8 mouse cellular contexts compared by ENCODE assay signal in the genomic region with DNA sequence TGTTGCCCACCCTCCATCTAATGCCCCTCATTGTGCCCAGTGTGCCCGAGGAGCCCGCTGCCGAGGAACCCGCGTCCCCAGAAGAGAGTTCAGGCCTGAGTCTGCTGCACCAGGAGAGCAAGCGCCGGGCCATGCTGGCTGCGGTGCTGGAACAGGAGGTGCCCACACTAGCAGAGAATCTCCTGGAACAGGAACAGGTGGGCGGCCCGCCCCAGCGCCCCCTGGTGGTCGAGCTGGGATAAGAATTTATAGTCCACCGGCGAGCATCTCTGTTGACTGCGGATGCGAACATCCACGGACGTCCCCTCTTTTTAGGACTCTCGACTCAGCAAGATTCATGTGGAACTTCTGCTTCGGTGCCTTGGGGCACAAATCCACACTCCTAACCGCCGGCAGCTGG. TPM values are rescaled to one million over a fixed set of nuclear protein-coding genes. Genes with fewer than 3 reads are reported as not detected.
DNase-seq lines count a peak whose midpoint lies in the region; ATAC-seq lines count a peak whose summit lies in the region.

No protein-coding gene starts in this region.

- H3K27me3 ChIP-seq in embryonic facial prominence, embryonic 11.5 days (ENCODE audit: control insufficient read depth, insufficient read depth, low read length), result peaks cover 39% of the 10 kb centered on the region
- H3K27me3 ChIP-seq in limb, embryonic 10.5 days (ENCODE audit: low read depth, poor library complexity, severe bottlenecking), result peaks cover 100% of the 10 kb centered on the region
- H3K27me3 ChIP-seq in midbrain, embryonic 12.5 days, result peaks cover 96% of the 10 kb centered on the region

- peak overlapping the region; percentile 44 for H3K9ac ChIP-seq in embryonic facial prominence, embryonic 11.5 days (replicated peaks; ENCODE audit: low read length)
- H3K9ac ChIP-seq in midbrain, embryonic 12.5 days (replicated peaks), result peak overlapping the region; percentile 49; the same call in 1 of the 2 replicates

- peak overlapping the region; percentile 78 for H3K4me2 ChIP-seq in embryonic facial prominence, embryonic 11.5 days (ENCODE audit: low read depth, low read length)
- H3K4me2 ChIP-seq in midbrain, embryonic 12.5 days (replicated peaks), result peak overlapping the region; percentile 59

- no peak for ATAC-seq in embryonic facial prominence, embryonic 11.5 days (replicated peaks; ENCODE audit: insufficient number of reproducible peaks, low FRiP score, low TSS enrichment, low read depth)
- no peak for ATAC-seq in midbrain, embryonic 12.5 days (ENCODE audit: low FRiP score, low read depth)

- no peaks in the 10 kb centered on the region for H3K36me3 ChIP-seq in embryonic facial prominence, embryonic 11.5 days (replicated peaks; ENCODE audit: control insufficient read depth, insufficient read depth, low read depth, low read length)
- no peaks in the 10 kb centered on the region for H3K36me3 ChIP-seq in limb, embryonic 10.5 days
- no peaks in the 10 kb centered on the region for H3K36me3 ChIP-seq in midbrain, embryonic 12.5 days

- DNase-seq in adrenal gland, postnatal 14 days, result peak; percentile 92
- peak; percentile 80 for DNase-seq in embryonic facial prominence, embryonic 11.5 days (ENCODE audit: low spot score)
- peak; percentile 83 to 90 for DNase-seq in heart, adult 18-20 months
- DNase-seq in kidney, adult 18-20 months, result peak; percentile 85
- peak; percentile 96 for DNase-seq in limb, embryonic 10.5 days (ENCODE audit: low spot score)
- peak; percentile 60 for DNase-seq in skeletal muscle tissue, adult 2 months (ENCODE audit: low read depth, low spot score)
- no peak for DNase-seq in adipocyte (ENCODE audit: low spot score)

- no peaks in the 10 kb centered on the region for H3K9me3 ChIP-seq in embryonic facial prominence, embryonic 11.5 days (replicated peaks; ENCODE audit: control insufficient read depth, low read length)
- no peaks in the 10 kb centered on the region for H3K9me3 ChIP-seq in limb, embryonic 10.5 days (replicated peaks)
- no peaks in the 10 kb centered on the region for H3K9me3 ChIP-seq in midbrain, embryonic 12.5 days

- H3K4me3 ChIP-seq in embryonic facial prominence, embryonic 11.5 days (ENCODE audit: low read depth, low read length), result peak overlapping the region; percentile 36
- peak overlapping the region; percentile 57 for H3K4me3 ChIP-seq in limb, embryonic 10.5 days
- peak overlapping the region; percentile 38 for H3K4me3 ChIP-seq in midbrain, embryonic 12.5 days

- no peaks in the 10 kb centered on the region; the same call in 1 of the 2 replicates for H3K4me1 ChIP-seq in embryonic facial prominence, embryonic 11.5 days (ENCODE audit: control insufficient read depth, insufficient read depth, low read length)
- peaks cover 31% of the 10 kb centered on the region for H3K4me1 ChIP-seq in limb, embryonic 10.5 days
- peaks cover 11% of the 10 kb centered on the region for H3K4me1 ChIP-seq in midbrain, embryonic 12.5 days

- H3K27ac ChIP-seq in embryonic facial prominence, embryonic 11.5 days (replicated peaks; ENCODE audit: low read depth, low read length), result no peak overlapping the region
- 0 out of 2 replicates have a peak overlapping the region, but pooled peaks have one; percentile 59 for H3K27ac ChIP-seq in limb, embryonic 10.5 days
- H3K27ac ChIP-seq in midbrain, embryonic 12.5 days (replicated peaks), result no peak overlapping the region

- 3% methylated on average over 22 of the region's 22 CpGs for WGBS in embryonic facial prominence, embryonic 11.5 days
- 3% methylated on average over 22 of the region's 22 CpGs for WGBS in limb, embryonic 10.5 days
- WGBS in midbrain, embryonic 12.5 days, result 2% methylated on average over 21 of the region's 22 CpGs

RNA-seq across cellular contexts. Expression of gene Map3k6, which starts 10.0 kb away (rescaled TPM):
- total RNA-seq in adrenal gland, postnatal 14 days (2021), result 35.3 and 61.4 TPM in 2 replicates
- polyA plus RNA-seq in embryonic facial prominence, embryonic 11.5 days (2014; fragmentation: Nextera tagmentation; extraction: Ambion mirVana), result 1.8 and 1.9 TPM in 2 replicates
- 10 to 100 TPM; 22.5 to 30.1 TPM for total RNA-seq in heart, adult 18-20 months (2021)
- polyA plus RNA-seq in limb, embryonic 10.5 days (2016; fragmentation: Nextera tagmentation; extraction: Ambion mirVana), result 0.84 and 1.7 TPM in 2 replicates
- 1.9 and 2.8 TPM in 2 replicates for polyA plus RNA-seq in midbrain, embryonic 12.5 days (2016; fragmentation: Nextera tagmentation; extraction: Ambion mirVana)

RNA-seq across cellular contexts. Expression of gene Sytl1, which starts 12.3 kb away (rescaled TPM):
- 5.3 and 6.2 TPM in 2 replicates for total RNA-seq in adrenal gland, postnatal 14 days (2021)
- polyA plus RNA-seq in embryonic facial prominence, embryonic 11.5 days (2014; fragmentation: Nextera tagmentation; extraction: Ambion mirVana), result 1.1 and 1.2 TPM in 2 replicates
- under 1 TPM; 0.22 to 0.72 TPM for total RNA-seq in heart, adult 18-20 months (2021)
- 2.0 and 2.5 TPM in 2 replicates for polyA plus RNA-seq in limb, embryonic 10.5 days (2016; fragmentation: Nextera tagmentation; extraction: Ambion mirVana)
- 1.3 and 1.8 TPM in 2 replicates for polyA plus RNA-seq in midbrain, embryonic 12.5 days (2016; fragmentation: Nextera tagmentation; extraction: Ambion mirVana)

RNA-seq across cellular contexts. Expression of gene Tmem222, which starts 27.0 kb away (rescaled TPM):
- total RNA-seq in adrenal gland, postnatal 14 days (2021), result 48.7 and 55.0 TPM in 2 replicates
- polyA plus RNA-seq in embryonic facial prominence, embryonic 11.5 days (2014; fragmentation: Nextera tagmentation; extraction: Ambion mirVana), result 82.0 and 87.9 TPM in 2 replicates
- 10 to 100 TPM; 32.7 to 34.6 TPM for total RNA-seq in heart, adult 18-20 months (2021)
- polyA plus RNA-seq in limb, embryonic 10.5 days (2016; fragmentation: Nextera tagmentation; extraction: Ambion mirVana), result 93.7 and 98.5 TPM in 2 replicates
- polyA plus RNA-seq in midbrain, embryonic 12.5 days (2016; fragmentation: Nextera tagmentation; extraction: Ambion mirVana), result 79.9 and 85.5 TPM in 2 replicates

RNA-seq across cellular contexts. Expression of gene Gpr3, which starts 38.3 kb away (rescaled TPM):
- 0.19 TPM in 2 replicates for total RNA-seq in adrenal gland, postnatal 14 days (2021)
- polyA plus RNA-seq in embryonic facial prominence, embryonic 11.5 days (2014; fragmentation: Nextera tagmentation; extraction: Ambion mirVana), result 0.18 and 0.48 TPM in 2 replicates
- not detected for total RNA-seq in heart, adult 18-20 months (2021)
- polyA plus RNA-seq in limb, embryonic 10.5 days (2016; fragmentation: Nextera tagmentation; extraction: Ambion mirVana), result 0.51 and 0.72 TPM in 2 replicates
- polyA plus RNA-seq in midbrain, embryonic 12.5 days (2016; fragmentation: Nextera tagmentation; extraction: Ambion mirVana), result 0.22 and 0.40 TPM in 2 replicates

RNA-seq across cellular contexts. Expression of gene Cd164l2, which starts 38.7 kb away (rescaled TPM):
- 2.4 and 5.0 TPM in 2 replicates for total RNA-seq in adrenal gland, postnatal 14 days (2021)
- polyA plus RNA-seq in embryonic facial prominence, embryonic 11.5 days (2014; fragmentation: Nextera tagmentation; extraction: Ambion mirVana), result 1.1 and 2.0 TPM in 2 replicates
- total RNA-seq in heart, adult 18-20 months (2021), result not detected
- 3.1 and 4.1 TPM in 2 replicates for polyA plus RNA-seq in limb, embryonic 10.5 days (2016; fragmentation: Nextera tagmentation; extraction: Ambion mirVana)
- 0.24 and 0.47 TPM in 2 replicates for polyA plus RNA-seq in midbrain, embryonic 12.5 days (2016; fragmentation: Nextera tagmentation; extraction: Ambion mirVana)
